Mouse (Mus musculus): ENCODE data around the gene Ercc5. TPM values are rescaled to one million over a fixed set of nuclear protein-coding genes. Genes with fewer than 3 reads are reported as not detected.

Ercc5 gene
- 4.5 and 4.8 TPM in 2 replicates for polyA plus RNA-seq (2012; rRNA removed)

GRCm38 (mm10) chr1:44147563-44148381, at the start of gene Ercc5:
Gene Ercc5 (plus strand): TSS chr1:44147744.

GRCm38 (mm10) chr1:44102259-44102717, 45.3 kb upstream of the Ercc5 start, which contains the start of gene Tex30:
Gene Tex30 (minus strand): TSS chr1:44102441.

GRCm38 (mm10) chr1:44118239-44119054, 29.1 kb upstream of the Ercc5 start, which contains the start of the genes Kdelc1 and Bivm:
Gene Kdelc1 (minus strand): TSS chr1:44118808.
Gene Bivm (plus strand): TSS chr1:44118957.

GRCm38 (mm10) chr1:44218876-44219275, 71.3 kb downstream of the Ercc5 start, which contains the start of gene Mettl21e:
Gene Mettl21e (minus strand): TSS chr1:44218961.

Other genes with a start within 250 kb of the Ercc5 start
- 5.2 and 5.8 TPM in 2 replicates for gene Tpp2, start 214.1 kb upstream of the Ercc5 start, polyA plus RNA-seq (2012; rRNA removed)
- gene Mettl21c, start 127.7 kb upstream of the Ercc5 start, polyA plus RNA-seq (2012; rRNA removed), result 0.10 and 0.37 TPM in 2 replicates
- not detected in 2 replicates for gene Gm8251, start 85.8 kb upstream of the Ercc5 start, polyA plus RNA-seq (2012; rRNA removed)
- 6.5 and 8.2 TPM in 2 replicates for gene Tex30, start 45.3 kb upstream of the Ercc5 start, polyA plus RNA-seq (2012; rRNA removed)
- gene Kdelc1, start 28.9 kb upstream of the Ercc5 start, polyA plus RNA-seq (2012; rRNA removed), result 31.7 and 51.6 TPM in 2 replicates
- 10.2 and 11.1 TPM in 2 replicates for gene Bivm, start 28.8 kb upstream of the Ercc5 start, polyA plus RNA-seq (2012; rRNA removed)
- not detected in 2 replicates for gene Mettl21e, start 71.2 kb downstream of the Ercc5 start, polyA plus RNA-seq (2012; rRNA removed)